Mouse (Mus musculus): ENCODE data around the gene Spint2.

The Spint2 gene

DNA sequence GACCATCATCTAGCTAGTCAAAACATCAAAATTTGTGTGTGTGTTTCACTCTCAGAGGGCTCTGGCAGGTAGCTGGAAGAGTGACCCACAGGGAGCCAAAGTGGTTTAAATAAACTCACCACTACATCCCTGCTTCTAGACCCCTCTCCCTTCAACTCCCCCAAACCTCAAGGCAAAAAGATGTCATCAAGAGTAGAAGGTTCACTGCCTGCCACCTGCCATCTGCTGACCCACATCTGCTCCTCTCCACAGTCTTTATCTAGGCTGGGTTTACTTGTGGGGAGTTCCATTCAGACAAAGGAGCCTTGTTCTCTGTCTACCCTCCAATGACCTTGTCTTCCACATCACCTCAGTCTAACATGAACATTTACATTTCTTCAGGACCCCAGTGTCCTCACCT lies 2.5 kb downstream of the Spint2 start:
- peak; percentile 55 for DNase-seq

DNA sequence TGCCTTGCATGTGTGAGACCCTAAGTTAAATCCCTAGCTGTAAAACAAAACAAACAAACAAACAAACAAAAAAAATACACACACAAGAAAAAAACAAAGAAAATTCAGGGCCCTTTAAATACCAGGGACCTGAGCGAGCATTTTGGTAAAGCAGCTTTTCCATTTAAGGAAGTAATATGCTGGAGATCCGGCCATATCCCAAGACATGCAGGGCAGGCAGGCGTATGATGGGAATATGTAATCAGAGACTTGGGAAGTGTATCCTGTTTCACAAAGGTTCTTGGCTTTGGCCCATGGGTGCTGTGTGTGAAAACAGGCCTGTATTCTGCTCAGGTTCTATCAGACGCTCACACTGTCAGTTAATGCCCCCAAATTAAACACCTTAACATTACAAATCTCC lies 4.2 kb downstream of the Spint2 start:
- no peak for DNase-seq

DNA sequence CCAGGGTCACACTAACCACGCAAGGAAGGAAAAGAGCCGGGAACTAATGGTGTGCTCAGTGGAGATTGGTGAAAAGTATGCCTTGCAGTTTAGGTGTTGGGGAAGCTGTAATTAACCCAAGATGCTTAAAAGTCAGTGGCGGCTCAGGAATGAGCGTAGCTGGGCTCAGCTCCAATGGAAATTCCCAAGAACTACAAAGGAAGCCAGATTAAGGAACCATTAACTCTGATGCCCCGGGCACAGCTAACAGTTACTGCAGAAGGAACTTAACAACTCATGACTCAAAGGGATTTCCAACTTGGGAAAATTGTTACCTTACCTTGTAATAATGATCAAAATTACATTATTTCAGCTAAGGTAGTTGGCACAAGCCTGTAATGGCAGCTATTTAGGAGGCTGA lies 5.0 kb downstream of the Spint2 start:
- no peak for DNase-seq

DNA sequence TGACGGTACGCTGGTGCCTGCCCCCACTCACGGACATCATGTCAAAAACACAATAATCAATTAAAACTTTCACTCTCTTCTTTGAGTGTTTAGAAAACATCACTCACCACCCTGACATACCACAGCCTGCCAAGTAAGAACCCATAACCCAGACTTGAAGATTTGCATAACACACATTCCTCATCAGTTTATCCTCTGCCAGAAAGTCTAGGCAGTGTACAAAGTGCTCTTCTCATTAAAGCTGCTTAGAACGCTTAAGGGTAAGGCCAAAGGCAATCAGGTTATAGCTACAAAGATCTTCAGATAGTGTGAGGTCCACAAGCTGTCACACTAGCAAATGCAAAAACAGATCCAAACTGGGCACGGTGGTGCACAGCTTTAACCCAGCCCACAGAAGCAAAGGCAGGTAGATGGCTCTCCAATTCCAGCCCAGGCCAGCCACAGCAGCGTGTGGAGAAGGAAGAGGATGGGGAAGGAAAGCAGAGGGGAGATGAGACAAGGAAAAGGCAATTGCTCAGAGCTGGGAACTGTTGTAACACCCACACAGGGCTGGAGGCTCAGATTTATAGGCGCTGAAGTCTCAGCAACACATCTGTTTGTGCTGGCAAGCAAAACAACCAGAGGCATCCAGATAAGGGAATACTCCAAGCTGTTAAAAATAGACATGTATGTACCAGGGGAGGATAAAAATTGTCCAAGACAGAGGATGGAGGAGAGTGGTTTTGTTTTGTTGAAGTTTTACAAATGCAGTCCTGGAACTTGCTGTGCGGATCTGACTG lies 9.8 kb downstream of the Spint2 start:
- no peak for DNase-seq

DNA sequence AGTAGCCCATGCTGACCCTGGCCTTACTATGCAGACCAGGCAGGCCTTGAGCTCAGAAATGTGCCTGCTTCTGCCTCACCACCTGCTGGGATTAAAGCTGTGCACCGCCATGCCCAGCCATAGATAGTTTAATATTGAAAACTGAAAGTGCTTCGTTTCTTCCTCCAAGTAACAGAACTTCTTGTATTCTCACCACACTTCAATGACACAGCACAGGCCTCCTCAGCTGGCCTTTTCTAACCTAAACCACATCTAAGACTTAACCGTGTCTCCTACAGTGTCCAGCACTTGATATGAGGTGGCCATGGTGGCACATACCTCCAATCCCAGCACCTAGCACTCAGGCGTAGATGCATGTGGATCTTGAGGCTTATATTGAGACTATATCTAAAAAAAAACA lies 11.3 kb downstream of the Spint2 start:
- no peak for DNase-seq

DNA sequence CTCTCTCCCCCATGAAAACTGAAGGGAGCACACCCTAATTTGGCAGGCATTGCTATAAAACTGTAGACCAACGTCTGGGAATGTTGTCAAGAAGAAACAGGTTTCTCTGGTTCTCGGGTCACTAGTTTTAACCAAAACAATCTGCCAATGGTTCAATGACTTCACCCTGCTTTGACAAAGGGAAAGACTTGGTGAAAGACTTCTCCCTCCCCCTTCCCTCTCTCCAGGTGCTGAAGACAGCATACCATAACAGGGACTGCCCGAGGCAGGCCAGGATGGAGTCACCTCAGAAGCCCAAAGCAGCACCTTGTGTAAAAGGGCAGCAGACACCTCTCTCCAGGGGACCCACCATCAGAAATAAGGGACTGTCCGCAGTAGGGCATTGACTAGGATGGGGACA lies 14.8 kb downstream of the Spint2 start:
- DNase-seq = no peak

DNA sequence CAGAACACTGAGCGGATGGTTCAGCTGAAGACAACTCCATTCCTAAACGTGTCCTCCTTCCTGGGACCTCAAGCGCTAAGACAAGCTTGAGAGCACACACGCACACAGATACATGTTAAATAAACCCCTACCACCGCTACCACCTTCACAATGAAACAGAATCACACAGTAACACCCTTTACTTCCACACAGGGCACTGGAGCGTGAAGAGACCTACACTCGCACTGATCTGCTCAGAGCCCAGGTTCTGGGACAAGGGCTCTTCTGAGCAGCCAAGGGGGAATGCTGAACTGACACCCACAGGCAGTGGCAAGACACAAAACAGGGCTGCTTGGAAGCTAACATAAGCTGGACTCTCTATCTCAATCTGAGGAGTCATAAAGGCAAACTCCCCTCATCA lies 16.1 kb downstream of the Spint2 start:
- DNase-seq = no peak

DNA sequence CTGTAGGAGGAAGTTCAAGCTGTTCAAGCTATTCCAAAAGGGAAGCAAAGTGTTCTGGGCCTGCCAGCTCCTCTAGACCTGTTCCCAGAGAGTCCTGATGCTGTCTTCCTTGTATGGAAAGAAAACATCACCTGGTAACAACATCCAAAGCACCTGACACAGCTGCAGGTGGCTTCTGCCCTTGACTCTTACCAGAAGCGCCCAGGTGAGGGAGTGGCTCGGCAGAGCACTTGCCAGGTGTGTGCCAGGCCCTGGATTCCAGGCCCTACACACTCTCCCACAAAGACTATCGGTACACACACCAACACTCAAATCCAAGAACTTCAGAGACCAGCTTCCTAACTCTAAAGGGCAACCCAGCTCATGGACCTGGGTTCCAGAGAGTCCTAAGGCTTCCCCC lies 17.9 kb downstream of the Spint2 start:
- DNase-seq = no peak

DNA sequence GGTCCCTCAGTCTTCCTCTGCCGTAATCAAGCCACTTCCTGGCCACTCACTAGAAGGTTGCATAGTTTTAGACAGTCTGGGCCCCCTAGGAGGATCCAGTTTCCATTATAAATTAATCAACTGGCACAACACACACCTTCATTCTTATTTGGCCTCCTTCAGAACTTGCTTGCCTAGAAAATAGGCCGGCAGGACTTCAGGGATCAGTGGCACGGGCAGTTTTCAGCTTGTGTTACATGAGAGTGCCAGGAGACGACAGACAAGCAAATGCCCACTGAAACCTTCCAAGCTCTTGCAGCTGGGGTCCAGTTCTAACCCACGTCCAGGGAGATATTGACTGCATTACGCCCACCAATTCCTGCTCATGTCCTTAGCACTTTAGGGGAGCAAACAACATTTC lies 19.6 kb downstream of the Spint2 start:
- no peak for DNase-seq

DNA sequence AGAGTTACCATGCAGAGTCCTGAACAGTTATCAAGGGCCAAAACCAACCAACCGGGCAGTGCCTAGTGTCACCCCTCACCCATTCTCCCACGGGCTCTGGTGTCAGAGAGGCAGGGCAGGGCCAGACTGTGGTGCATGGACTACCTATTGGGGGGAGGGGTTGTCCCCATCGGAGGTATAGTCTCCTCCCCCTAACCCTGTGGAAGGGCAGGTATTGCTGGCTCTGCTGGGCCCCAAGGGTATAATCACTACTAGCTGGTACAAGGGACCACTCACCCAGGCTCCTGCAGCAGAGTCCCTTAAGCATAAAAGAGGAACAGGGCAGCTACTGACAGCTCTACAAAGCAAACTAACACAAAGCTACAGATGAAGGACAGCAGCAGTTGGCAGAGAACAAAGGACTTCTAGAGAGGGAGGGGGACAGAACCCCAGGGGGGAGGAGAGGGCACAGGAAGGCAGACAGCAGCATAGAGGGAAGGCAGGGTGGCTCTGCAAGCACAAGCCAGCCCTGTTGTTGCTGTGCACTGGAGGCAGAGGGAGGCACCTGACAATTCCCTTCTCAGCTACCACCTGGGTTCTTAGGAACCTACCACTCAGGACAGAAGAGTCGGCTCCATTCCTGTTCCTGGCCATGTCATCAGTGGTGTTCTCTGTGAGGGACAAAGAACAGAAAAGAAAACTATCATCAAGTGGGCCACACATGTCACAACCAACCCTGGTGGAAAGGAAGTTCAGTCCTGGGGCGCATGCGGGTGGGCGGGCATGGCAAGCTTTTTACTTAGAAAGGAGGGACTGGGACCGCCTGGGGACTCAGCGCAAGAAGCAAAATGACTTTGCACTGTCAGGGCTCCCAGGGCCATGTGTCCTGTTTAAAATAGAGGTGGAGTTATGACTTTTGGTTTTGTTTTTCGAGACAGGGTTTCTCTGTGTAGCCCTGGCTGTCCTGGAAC lies 21.7 kb downstream of the Spint2 start:
- peak; percentile 67 for DNase-seq

DNA sequence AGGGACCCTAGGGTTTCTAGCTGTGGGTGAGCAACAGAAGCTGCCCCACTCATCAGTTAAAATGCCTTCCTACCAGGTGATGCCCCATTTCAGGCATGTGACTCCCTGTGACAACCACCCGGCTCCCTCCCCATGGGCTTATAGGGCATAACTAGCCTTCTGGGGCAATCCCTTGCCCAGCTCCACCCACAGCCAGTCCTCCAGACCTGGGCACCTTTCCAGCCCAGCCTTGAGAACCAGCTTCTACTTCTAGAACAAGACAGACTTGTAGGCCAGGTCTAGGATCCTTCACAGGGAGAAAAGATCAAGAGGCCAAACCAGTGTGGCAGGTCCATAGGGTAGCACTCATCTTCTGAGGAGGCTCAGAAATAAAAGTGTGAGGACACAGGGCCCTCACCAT lies 24.3 kb downstream of the Spint2 start:
- no peak for DNase-seq

DNA sequence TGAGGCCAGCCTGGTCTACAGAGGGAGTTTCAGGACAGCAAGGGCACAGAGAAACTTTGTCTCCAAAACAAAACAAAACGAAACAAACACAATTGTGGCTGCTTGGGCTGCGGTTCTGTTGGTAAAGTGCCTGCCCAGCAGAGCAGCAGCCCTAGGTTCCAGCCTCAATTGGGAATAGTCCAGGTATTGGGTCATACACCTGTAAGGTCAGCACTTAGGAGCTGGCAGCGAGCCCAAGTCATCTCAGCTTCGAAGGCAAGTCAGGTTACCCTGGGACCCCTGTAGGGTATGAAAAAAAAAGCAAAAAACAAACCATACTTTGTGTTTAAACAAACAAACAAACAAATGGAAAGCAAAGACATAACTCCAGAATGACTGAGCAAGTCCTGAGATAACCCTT lies 25.8 kb downstream of the Spint2 start:
- DNase-seq = no peak

DNA sequence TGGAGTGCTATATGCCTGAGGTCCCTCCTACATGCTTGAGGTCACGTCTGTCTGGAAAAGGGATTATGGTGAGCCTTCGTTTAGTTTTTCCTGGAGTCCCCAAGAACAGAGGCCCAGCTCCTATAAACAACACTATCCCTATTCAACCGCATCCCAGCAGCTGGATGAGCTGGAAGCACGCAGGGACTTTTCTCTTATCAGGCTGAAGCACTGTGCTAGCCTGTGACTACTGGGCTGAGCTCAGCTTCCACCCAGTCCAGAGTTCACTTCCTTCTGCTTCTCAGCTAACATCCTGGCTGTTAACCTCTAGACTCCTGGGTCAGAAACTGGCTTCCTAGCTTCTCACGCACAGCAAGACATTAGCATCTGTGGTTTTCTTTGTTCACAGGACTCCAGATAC lies 27.9 kb downstream of the Spint2 start:
- DNase-seq = no peak

DNA sequence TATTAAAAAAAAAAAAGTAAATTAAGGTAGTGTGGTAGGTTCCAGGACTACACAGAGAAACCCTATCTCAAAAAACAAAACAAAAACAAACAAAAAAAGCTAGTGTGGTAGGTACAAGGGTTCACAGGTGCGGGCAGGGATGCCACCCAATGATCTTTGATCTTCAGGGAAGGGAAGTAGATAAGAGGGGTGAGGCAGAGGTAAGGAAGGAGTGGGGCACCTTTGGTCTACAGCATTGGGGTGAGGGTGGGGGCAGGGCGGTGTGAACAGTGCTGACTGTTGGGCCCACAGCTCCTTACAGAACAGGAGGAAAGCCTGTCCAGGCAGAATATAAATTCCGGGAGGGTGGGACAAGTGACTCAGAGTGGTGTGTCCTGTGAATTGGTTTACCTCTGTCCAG lies 30.5 kb downstream of the Spint2 start:
- DNase-seq = no peak

DNA sequence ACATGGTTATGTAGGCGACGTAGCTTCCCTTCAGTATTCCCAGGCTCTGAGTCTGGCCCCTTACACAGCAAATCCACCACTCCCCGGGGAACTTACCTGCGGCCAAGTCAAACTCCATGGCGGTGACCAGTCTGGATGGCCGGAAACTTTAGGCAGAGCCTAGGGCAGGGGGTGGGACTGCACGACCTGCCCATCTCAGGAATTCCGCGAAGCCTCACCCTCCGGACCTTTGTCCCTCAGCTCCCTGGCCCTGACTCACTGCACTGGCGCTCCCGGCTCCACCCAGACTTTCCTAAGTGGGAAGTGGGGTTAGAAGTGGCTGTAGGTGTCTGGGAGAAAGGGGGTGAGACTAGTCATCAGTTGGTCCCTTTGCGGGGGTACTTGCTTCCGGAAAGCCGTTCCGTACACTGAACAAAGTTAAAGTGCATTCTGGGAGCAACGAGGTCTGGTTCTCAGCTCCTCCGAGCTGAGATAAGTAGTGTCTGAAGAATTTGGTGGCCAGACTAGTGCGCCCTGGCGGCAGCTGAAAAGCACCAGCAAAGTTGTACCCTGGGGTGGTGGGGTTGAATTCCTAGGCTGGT lies 33.4 kb downstream of the Spint2 start, which contains the start of gene 2200002D01Rik:
TSS of gene 2200002D01Rik (minus strand) at position 206 of the 581 bp plus-strand sequence.
- no peak for DNase-seq

DNA sequence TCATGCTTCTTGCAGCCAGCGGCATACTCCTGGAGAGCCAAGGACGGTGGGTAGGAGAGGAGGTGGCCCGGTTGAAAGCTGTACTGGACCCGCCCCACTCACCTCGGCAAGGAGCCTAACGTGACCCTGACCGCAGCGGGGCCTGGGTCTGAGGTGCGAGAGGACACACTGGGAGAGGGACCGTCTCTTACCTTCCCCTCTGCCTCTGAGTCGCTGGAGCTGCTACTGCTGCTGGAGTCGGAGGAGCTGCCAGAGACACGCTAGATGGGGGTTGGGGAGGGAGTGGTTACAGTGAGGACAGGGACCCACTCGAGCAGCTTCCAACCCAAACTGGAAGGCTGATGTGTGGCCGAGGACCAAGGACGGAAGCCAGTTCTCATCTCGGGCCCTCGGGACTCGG lies 34.0 kb downstream of the Spint2 start:
- DNase-seq = no peak

DNA sequence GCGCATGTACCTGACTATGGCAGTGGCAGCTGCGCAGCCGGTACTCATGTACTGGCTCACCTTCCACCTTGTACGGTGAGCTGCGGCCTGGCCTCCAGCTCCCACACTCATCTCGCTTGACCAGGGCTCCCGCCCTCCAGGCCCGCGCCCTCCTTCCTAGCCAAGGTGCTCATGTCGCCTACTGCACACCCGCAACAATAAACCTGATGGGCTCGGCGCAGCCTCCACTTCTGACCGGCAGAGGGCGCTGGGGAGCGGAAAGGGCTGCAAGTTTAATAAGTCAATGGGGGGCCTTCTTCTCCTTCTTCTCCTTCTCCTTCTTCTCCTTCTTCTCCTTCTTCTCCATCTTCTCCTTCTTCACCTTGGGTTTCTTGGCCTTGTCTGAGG lies 34.4 kb downstream of the Spint2 start:
- DNase-seq = peak; percentile 74

DNA sequence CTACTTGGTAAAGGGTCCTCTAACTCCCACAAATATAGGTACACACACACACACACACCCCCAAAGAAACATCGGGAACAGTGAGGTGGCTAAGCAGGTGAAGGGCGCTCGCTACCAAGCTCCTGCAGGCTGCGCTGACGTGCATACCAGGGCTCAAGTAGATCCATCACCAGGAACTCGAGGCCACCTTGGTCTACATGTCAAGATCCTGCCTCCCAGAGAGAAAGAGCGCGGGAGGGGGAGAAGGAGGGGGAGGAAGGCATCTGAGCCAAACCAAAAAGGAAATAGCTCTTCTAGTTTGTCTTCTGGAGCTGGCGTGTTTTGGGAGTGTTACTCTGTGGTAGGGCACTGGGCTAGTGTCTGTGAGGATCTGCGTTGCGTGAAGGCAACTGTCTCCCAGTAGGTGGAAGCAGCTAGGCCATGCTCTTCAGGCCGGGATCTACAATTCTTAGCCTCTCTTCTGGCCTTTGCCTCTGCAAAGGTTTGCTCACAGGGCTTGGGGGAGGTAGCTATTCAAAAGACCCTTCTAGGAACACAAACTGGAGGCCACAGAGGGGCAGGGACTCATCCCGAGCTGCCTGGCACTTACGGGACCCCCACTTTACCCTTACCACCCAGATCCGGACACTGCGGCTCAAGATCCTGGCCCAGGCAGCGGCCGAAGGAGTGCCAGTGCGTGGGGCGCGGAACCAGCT lies 34.9 kb downstream of the Spint2 start:
- no peak for DNase-seq

DNA sequence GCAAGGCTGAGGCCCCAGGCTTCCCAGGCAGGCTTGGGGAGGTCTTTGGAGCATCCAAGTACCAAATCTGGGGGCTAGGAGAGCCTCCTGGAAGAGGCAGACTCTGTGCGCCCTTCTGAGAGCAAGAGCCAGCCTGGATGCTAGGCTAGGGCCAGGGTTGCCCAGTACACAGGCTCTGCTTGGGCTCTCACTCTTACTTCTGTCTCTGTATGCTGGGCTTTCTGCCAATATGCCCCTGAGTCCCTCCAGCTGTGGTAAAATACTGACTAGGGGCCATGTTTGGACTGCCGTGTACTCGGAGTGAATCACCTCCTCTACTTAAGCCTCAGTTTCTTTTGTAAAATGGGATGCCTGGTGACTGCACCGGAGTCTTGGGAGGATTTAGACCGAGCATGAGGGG lies 35.7 kb downstream of the Spint2 start:
- DNase-seq = no peak

DNA sequence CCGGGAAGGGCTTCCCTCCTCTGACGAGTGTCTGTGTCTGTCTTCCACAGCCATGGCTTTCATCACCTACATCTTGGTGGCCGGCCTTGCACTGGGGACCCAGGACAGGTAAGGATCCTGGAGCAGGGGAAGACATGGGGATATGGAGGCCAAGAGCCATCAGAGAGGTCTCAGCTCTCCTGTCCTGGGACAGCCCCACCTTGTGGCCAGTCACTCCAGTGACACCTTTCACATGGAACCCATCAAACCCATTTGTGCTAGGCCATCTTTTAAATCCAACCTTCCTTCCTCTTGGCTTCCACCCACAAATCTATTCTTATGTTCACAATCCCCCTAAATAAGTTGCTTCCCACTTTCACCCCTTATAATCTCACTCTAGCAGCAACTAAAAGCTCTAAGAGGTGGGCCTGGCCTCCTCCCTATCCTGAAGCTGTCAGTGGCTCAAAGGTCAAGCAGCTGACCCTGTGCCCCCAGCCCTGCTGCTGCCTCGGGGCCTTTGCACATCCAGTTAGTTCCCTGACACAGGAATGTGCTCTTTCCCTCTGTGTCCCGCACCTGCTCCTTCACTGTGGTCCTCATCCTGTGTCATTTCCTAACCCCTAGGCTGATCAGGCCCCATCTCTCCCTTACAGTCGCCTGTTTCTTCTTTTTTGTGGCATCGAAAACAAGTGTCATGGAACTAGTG lies 36.8 kb downstream of the Spint2 start:
- no peak for DNase-seq

DNA sequence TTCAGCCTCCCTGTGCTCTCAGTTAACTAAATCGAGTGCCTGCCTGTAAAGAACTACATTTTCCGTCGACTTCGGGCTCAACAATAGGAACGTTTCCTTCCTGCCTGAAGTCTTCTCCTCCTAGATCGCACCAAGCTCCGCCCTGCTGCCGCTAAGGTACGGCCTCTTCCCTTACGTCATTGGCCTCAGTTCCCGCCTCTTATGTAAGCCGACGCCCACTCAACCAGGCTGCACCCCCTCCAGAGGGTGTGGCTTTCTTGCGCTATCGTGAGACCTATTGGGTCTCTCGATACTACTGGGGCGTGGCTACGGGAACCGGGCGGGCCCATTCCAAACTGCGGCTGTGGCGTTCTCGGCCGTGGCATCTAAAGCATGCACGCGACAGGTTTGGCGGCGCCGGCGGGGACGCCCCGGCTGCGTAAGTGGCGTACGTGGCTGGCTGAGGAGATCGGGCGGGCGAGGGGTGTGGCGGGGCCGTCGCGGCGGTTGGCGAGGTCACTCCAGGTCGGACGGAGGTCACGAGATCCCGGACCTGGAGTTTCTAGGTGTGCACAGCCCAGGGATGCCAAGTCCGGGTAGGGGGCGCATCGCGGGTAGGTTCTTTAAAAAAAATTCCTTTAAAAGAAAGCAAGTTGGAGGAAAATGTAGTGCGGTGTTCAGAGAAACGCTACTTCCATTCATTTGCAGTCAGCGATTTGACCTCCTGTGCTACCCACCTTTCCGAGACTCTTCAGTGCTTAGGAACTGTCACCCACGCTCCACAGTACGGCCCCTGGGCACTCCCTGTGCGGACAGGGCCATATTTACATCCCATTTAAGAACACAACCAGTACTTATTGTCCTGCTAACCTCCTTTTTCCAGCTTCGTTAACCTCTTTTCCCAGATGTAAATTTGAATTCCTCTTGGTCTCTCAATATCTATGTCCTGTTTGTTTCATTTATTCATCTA lies 43.4 kb downstream of the Spint2 start, which contains the start of gene Yif1b:
TSS of gene Yif1b (plus strand) at position 311 of the 949 bp plus-strand sequence.
- peak; percentile 100 for DNase-seq

Measured in retina, postnatal 1 day (tissue).